Mouse (Mus musculus) layer of hippocampus, postnatal 10 days (tissue): ENCODE results near the gene Prr5l. TPM values are rescaled to one million over a fixed set of nuclear protein-coding genes. Genes with fewer than 3 reads are reported as not detected.

Experiments
- DNase-seq, 2 experiments: peaks; one replicate each; pipeline ENCODE4 v3.0.0; 2021; ENCODE audit warnings: low spot score in 2 of 2
- total RNA-seq, 2 experiments: library from RNA; stranded (reverse); gene quantifications; 2 replicates each; pipeline ENCODE4 v1.2.3; 2021

The Prr5l gene
- total RNA-seq, 2 experiments from 2014 or later, result 2.9 to 5.5 TPM

DNA sequence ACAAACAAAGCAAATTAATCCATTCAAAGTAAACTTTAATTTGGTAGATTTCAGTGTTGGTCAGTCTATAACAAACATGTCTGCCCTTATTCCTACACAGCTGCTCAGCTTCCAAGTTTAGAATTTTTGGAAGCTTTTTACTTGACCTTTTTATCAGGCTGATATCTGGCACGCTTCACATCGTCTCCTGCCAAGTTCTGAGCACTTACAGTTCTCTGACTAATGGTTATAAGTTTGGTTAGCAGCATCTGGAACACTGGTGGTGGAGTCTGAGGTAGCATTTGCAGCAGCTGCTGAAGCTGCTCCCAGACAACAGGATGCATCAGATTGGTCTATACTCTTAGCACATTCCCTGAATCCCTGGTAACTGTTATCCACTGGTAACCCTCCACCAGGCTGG, 1.5 kb upstream of the Prr5l start:
- DNase-seq, result no peak

DNA sequence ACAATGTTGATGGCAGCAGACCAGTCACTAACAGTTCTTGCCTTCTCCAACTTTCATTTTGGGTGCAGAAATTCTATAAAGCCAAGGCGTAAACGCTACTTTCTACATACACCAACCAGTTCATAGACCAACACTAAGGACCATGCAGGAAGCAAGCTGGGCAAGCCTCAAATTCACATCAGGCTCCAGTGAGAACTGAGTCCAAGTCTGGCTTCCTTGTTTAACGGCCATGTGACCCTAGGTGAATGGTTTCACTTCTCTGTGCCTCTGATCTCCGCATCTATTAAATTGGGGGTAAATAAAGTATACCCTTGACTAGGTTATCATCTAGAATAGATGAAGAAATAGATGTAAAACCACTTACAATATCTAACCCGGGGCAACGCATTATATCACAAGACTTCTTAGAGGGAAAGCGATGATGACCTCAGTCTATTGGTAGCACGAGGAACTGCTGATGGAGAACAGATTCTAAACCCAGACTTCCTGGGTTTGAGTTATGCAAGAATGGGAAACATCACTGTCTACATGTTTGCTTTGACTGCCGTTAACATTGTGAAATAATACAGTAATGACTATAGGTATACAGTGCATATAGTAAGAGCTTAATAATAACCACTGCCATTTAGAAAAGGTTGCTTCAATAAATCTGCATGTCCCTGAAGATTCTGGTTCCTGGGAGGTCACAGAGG, 1.2 kb downstream of the Prr5l start:
- no peak for DNase-seq

DNA sequence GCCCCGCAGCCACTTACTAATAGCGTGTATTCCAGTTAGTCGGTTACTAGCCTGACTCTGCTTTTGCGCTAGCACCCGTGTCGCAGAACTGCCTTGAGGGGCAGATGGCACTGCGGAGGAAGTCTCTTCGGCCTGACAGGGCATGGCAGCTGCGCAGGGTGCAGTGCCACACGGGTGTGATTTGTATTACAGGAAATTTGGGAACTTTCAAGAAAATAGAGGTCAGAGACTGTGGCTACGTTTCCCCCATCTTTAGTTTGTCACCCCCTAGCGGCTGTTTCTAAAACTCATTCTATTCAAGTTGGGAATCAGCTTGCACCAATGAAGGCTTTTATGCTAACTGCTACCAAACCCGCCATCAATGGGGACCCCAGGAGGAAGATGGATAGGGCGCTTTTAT, 11.6 kb downstream of the Prr5l start:
- DNase-seq, result peak; percentile 46 to 62

DNA sequence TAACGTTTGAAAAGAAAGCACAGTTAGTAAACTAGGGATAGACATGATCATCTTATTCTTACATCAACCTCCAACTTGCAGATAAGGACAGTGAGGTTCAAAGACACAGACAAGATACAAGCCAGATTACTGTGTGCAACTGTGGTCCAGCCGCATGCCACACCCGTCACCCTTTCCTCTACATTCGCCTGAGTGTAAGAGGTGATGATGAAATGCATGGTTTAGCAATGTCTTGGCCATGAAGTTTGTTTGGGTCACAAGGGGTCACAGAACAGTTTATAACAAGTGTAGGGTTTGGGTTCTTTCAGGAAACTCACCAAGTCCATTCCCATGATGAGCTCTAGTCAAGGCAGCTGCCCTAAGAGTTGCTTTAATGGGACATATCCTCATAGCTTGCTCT, 14.1 kb downstream of the Prr5l start:
- DNase-seq, result no peak

DNA sequence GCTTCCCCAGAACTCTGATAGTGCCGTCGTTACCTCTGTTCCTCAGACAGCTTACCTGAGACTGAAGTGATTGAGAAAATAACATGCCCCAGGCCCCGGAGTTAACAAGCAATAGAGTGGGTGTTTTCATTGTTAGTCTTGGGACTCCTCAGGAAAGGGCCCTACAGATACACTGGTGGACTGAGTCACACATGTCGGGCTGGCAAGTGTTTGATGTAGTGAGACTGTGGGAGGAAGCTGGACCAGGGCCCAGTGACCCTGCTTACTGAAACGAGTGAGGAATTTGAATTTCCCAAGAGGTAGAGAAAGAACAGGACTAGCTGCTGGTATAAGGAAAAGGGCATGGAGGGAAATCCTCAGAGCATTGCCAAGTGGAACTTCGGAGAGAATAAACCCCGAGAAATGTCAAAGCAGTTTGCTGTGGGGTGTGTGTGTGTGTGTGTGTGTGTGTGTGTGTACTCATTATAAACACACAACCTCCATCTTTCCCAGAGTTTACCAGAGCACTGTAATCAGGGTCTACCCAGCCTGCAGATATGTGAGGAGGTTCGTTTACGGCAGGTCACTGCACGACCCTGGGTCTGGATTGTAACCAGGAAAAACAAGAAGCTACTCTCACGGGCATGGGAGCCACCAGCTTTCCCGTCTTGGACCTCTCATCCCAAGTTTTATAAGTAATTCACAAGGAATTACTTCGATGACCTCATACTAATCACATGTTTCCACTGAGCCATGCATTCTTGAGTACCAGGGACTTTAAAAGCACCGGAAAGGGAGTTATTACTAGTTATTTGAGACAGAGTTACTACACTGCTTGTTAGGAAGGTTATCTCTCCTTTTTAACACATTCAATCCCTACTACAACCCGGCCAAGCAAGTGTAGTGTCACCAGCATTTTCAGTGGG, 20.4 kb downstream of the Prr5l start:
- DNase-seq, result peak; percentile 29 to 31

DNA sequence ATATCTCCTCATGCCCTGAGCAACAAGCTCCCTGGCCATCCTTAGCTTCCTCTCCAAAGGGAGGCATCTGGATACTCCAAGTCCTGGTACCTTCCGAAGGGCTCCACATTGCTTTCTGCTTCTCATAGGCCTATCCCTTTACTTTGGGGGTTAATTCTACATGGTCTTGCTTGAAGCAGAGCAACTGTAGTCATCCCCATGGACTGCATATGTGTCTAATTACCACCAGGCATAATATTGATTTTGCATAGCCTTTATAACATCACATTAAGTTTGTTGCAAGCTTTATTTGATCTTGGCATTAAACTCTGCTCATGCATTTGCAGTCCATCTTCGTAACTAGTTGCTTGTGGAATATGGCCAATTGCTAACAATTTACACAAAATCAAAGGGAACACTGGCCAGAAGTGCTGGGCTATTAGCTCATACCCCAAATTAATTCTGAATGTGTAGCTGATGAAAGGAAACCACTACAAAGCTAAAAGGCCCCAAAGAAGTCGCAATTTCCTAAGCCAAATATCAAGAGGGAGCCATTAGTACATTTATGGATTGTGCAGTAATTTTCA, 21.8 kb downstream of the Prr5l start:
- DNase-seq, result no peak

DNA sequence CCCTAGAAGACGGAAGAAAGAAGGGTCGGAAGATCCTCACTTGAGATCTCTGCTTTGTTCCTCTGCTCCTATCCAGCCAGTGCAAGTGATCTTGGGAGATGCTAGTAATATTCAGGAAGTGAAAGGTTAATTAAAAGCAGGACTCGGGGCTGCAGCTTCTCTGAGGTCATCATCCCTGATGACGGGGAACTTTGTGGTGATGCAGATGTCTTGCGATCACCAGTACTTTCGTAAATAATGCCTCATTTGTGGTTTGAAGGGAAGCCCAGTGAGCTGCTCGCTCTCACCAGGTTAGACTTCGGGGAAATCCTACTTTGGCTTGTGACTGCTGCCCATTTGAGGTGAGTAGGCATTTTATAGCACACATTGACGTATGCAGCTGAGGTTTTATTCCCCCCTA, 26.7 kb downstream of the Prr5l start:
- no peak for DNase-seq

DNA sequence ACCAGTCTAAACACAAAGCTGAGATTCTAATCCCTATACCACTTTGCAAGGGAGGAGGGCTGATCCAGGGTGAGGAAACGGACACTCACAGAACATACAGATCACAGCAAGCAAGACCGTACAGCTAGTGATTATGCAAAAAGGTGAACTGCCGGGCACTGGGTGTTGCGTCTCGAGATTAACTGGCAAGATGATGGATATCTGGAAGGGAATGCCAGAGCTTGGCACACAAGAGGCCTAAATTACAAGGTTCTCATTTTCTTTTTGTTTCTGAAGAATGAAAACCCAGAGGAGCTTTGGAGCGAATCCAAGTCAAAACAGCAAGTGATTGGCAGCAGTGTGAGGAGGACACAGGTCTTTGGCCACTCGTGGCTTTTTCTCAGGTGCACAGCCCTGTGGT, 28.0 kb downstream of the Prr5l start:
- no peak for DNase-seq

DNA sequence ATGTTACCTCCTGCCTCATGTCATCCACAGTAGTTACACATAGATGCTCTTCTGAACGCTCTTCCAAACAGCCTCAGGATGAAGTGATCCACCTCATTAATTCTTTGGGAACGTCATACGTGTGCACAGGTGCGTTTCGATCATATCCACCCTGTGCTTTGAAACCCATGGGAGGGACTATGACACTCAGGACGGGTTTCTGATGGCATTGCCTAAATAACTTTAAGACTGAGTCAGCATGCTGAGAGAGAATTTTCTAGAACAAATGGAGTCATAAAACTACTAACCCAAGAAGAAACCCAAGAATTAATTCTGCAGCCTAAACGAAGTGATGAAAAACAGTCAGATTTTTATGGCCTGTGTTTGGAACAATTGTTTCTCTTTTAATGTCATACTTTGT, 40.1 kb downstream of the Prr5l start:
- no peak for DNase-seq

DNA sequence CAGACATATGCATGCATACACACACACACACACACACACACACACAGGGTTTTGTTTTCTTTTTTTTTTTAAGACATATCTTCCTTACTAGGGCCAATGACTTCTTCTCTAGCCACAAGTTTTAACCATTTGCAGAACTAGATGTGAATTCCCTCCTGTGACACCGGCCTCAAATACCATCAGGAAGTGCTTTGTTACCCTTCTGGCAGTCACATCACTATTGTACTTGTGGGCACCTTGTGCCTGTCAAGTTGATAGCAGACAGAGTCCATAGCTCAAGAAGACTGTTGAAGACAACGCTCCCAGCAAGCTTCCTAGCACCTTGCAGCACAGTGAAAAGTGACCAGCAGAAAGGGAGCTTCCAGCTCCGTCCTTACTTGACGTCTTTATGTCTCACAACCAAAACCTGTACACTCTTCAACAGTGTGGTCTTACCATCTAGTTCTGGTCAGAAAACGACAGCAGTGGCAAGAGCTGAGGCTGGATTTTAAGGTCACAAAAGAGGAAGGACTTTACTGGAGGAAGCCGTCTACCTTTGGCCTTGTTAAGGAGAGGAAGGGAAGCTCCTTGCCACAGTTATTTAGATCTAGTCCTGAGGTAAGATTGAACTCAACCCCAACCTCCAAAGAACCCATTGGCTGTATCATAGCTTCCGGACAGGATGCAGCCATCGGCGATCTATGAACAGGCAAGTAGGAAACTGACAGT, 47.9 kb downstream of the Prr5l start:
- DNase-seq, result no peak

DNA sequence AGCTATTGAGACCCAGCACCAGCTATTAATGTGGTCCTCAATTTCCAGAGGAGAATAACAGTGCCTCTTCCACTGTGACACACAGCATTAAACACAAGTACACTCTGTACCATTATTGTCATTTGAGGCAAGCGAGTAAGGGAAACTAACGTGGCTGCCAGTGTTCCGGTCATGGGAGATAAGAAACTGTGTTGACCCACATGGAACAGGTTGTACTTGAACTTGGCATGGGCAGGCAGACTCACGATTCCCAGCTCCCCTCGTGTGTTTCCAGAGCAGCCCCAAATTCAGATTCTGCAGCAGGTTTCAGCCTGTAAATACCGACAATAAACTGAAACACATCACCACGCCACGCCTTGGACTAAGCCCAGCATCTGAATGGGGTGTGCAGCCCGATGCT, 50.5 kb downstream of the Prr5l start:
- DNase-seq, result no peak

DNA sequence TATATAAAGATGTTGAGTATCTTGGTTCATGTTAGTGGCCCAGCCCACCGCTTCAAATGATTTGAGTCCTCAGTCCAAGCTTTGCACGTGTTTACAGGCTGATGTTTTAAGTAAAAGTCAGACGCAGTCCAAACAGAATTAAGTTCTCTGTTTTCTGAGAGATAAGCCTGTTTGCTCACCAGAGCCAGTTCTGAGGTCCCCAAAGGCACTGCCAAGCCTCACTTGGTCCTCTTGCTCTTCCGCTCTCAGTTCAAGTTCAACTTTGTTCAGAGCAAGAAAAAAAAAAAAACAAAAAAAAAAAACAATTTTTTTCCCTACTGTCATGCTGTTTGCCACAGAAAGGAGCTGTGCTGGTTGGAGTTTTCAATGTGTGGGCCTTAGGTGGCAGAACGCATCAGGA, 51.0 kb downstream of the Prr5l start:
- no peak for DNase-seq

DNA sequence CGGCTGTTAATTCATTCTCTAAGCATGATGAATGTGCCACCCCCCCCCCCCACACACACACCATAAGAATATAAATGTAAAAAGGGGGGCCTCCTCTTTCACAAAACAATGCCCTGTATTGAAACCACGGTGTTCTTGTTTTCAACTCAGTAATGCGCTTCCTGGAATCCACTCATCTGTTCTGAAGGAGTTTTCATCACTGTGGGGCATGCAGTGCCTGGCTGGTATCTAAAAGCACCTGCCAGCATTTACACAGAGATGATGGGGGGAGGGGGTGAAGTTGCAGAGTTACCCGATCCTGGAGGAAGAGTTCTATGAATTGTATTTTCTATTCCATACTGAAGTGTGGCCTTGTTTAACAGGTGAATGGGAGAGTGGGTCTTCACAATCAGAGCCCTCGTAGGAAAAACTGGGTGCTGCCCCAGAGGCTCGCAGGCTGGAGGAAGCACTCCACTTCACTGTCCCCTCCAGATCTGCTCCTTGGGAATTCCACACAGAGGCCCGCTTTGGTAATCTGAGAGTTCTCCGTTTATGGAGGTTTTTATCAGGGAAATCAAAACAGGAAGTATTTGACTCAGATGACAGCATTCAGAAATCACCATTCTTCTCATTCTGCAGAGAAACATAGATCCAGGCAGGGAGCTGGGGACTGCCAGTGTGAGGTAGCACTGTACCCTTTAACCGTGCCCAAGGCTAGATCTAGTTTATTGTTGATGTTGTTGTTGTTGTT, 52.5 kb downstream of the Prr5l start:
- no peak for DNase-seq

DNA sequence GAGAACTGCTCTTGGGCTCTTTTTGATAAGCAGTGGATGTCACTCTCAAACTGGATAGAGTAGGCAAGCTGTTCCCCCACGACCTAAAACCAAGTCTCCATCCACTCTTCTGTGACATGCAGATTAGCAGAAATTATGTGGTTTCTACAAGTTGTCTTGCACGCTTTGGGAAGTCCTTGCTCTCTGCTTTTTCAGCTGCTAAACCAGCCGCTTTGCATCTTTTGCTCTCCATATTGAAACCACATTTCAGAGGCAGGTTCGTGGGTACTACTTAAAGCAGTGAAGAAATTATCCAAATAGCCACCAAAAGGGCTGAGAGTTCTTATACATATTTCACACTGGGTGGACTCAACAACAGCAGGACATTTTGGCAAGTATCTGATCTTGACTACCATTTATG, 53.8 kb downstream of the Prr5l start:
- no peak for DNase-seq

DNA sequence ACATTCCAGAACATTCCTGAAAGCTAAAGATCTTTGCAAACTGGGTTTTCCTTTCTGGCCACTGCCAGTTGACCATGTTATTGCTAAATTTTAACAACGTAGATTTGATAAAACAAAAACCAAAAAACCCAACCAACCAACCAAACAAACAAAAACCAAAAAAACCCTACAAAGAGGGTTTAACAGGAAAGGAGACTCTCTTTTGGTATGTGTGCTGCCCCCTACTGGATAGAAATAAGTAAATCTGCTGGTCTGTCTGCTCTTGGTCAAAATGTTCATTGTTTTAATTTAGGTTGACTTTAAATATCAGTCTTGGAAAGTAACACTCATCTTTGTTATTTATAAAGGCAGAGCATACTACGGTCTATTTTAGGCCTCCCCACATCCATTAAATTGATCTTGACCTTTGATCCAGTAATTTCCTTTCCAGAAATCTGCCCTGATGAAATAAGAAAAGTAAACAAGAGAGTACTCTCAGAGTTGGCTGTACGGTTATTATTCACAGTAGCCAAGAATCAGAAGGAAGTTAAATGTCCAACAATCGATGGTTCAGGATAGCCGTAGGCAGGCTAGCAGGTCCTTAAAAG, 54.7 kb downstream of the Prr5l start:
- no peak for DNase-seq

DNA sequence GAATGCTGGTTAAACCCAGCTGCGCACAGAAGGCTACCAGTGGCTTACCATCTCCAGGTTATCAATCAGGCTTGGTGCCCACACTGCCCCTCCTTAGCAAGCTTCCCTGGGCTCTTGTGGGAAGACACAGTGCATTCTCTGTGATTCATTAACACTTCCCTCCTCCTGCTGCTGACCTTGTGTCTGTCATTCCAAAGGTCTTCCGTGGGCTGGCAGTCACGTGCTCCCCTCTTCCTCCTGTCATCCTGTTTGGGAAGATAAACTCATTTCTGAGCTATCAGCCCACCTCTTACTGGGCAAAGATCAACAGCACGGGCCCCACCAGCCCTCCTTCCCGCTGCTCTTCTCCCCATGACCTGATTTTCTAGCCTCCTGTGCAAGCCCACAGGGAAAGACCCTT, 55.2 kb downstream of the Prr5l start:
- no peak for DNase-seq

DNA sequence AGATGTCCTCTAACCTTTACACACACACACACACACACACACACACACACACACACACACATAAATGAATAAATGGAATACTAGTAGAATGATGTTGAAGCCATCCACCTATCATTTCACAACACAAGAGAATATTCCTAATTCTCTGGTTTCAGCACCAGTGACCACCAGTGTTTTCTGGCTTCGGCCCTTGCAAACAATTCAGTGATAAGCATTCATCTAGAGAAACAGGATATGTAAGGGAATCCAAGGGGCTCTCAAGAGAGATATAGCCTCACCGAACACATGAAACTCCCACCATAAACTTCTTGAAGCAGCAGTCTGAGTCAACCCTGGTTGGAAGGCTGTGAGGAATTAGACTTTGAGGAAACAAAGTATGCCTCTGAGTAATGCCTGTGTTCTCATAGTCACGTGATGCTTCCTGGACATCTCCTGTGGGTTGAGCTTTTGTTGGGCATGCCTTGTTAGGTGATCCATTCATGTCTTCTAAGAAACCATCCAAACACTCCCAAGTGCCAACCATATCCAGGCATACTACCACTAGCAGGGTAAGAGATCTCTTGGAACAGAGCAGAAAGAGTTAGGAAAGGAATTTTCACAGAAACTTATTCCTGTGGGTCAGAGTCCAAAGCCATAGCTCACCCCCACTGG, 55.8 kb downstream of the Prr5l start:
- DNase-seq, result no peak

DNA sequence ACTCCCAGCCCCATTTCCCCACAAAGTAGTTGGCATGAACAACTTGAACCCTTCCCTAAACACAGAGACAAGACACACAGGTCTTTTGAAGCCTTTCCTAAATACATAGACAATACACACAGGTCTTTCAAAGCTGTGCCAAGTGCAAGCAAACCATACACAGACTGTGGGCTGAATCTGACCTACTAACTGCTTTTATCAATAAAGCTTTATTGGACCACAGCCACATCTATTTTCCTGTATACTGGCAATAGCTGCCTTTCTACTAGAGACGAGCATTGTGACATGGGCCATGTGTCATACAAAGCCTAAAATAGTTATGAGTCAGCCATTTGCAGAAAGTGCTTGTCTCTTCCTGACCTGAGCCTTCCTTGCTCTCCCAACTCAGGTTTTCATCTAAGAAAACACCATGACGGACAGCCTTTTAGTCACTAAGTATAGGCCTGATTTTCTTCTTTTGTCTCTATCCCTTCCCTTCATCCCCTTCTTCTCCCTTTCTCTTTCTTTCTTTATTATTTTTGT, 56.6 kb downstream of the Prr5l start:
- no peak for DNase-seq

DNA sequence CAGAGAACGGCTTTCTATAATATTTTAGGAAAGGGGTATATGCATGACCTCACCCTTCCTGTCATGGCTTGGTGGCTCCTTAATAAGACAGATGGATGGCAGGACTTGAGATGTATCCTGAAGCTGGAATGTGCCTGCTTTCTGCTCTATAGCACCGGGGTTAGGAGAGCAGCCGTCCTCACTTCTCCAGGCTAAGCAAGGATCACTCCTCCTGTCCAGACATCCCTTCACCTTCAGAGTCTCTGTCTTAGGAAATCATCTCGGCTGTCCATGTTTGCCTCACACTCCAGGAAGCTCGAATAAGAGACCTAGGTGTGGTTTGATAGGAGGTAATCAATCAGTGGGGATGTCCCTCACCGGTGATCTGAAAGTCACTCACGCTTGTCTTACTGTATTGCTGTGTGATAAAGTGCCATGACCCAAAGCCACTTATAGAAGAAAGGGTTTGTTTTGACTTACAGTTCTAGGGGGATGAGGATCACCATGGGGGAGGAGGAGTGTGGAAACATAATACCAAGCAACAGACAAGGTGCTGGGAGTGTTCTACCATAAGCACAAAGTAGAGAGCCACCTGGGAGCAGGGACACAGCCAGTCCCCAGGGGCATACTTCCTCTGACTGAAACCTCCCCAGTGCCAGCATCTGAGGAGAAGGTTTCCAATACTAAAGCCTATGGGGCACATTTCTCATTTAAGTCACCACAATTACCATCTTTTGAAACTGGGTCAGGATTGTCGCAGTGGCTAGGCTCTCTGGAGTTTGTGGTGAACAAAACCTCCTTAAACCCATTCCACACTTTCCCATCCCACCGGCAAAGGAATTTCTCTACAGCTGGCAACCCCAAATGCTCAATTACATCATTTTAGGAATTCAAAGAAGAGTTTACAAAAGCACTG, 57.4 kb downstream of the Prr5l start:
- no peak for DNase-seq
